Mouse (Mus musculus) ZHBTc4 (cell line): ENCODE measurements around the gene Nuak1.
"Not testable (repeated sequence)": the region's sequence is repeated elsewhere in the genome, so short reads cannot be mapped to it uniquely, and the experiment has no call there.

Experiments
- DNase-seq: peaks from one replicate; pipeline ENCODE4 v3.0.0-alpha.2; 2011; ENCODE audit warnings: low read depth, low spot score

Nuak1 gene

GRCm38 (mm10) chr10:84440541-84441433 is at the start of gene Nuak1:
Nuak1 (minus strand) TSS chr10:84440597.
- DNase-seq = peak; percentile 79

DNA sequence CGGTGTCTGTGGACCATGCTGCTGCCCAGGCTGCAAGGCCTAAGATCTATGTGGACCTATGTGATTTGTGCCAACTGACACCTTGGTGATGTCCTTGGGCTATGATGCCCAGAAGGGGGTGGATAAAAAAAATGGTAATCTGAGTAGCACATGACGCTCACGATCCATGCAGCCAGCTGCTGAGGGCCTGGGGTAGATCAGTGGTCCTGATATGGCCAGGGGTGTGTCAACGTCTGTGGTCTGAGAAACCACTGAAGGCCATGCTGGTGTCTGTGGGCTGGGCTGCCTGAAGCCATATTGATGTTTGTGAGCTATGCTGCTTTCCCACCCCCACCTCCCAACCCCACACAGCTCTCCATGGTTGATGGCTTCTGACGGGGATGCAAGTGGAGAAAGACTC is 49.7 kb upstream of the Nuak1 start:
- DNase-seq = no peak

GRCm38 (mm10) chr10:84488315-84488714 is 47.9 kb upstream of the Nuak1 start:
- DNase-seq = peak; percentile 84

DNA sequence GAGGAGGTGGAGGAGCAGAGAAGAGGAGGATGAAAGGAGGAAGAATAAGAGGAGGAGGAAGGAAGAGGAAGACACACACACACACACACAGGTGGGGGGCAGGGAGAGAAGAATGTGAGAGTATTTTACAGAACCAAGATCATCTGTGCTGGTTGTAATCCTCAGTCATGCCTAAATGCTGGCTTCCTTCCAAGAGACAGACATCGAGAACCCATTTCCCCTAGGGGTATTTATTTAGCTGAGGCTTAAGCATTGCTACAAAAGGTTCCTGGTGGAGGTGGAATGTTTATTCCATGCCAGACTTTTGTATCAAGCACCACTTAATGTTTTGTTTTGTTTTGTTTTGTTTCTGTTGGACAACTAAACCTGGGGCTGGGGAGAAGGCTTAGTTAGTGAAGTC is 44.3 kb upstream of the Nuak1 start:
- DNase-seq = peak; percentile 21

GRCm38 (mm10) chr10:84483553-84483952 is 43.2 kb upstream of the Nuak1 start:
- no peak for DNase-seq

DNA sequence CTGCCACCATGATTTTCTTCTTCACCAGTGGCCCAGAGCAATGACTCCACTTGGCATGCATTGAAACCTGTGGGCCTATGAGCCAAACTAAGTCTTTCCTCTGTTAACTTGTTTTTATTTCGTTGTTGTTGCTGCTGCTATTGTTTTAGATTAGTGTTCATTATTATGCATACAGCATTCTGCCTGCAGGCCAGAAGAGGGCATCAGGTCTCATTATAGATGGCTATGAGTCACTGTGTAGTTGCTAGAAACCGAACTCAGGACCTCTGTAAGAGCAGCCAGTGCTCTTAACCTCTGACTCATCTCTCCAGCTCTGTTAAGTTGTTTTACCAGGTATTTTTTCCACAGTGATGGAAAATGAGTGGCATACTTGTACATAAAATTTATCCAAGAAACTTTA is 42.7 kb upstream of the Nuak1 start:
- DNase-seq = no peak

GRCm38 (mm10) chr10:84482418-84482817 is 42.0 kb upstream of the Nuak1 start:
- DNase-seq = not testable (repeated sequence)

- DNase-seq = no peak
Measured at GRCm38 (mm10) chr10:84481327-84481671, 40.9 kb upstream of the Nuak1 start.

DNA sequence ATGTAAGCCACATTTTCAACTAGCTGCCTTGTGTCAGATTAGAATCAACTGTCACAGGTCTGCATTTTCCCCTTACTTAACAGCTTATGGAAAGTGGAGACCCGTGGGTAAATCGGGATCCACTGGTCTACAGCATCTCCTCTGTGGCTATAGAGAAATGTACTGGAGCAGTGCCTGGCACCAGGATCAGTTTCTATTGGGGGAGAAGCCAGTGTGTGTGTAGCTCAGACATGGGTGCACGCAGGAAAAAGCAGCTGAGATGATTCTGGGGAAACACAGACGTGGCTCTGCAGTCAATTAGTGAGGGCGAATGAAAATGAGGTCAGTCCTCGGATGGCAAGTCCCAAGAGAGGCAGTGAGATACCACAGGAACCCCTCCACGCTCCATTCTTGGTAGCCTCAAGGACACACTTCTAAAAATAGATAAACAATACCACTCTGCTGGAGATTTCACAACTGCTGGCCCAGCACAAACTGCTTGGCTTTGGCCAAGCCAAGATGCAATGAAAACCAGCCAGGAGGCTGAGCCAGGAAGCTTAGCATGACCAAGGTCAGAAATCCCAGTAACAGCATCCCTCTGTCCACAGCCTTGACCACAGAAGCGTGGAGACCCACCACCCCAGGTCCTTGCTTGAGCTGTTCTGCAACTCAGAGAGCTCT is 40.4 kb upstream of the Nuak1 start:
- DNase-seq = no peak

GRCm38 (mm10) chr10:84480146-84480545 is 39.7 kb upstream of the Nuak1 start:
- no peak for DNase-seq

- no peak for DNase-seq
Measured at GRCm38 (mm10) chr10:84477613-84478076, 37.2 kb upstream of the Nuak1 start.

DNA sequence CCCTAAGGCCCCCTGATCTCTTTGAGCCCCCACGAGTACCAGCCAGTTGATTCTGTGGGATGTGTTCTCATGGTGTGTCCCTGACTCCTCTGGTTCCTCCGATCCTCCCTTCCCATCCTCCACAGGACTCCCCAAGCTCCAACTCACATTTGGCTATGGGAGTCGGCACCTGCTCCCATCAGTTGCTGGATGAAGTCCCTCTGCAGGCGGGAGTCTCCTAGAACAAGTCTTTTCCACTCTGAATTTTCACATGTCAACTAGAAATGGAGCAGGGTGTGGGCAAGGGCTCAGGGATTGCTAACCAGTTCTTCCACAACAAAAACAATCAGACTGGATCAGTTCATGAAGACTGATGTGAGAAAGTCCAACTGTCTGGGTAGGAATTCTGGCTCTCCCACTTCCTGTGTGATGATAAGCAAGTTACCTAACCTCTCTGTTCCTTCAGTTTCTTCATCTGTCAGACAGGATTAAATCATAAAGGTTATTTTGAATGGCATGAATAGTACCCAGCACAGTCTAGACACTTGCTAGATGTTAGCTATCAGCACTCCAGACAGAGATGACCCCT is 36.7 kb upstream of the Nuak1 start:
- DNase-seq = no peak

- DNase-seq = no peak
Measured at GRCm38 (mm10) chr10:84467555-84468164, 27.3 kb upstream of the Nuak1 start.

- no peak for DNase-seq
Measured at GRCm38 (mm10) chr10:84465511-84465910, 25.1 kb upstream of the Nuak1 start.

GRCm38 (mm10) chr10:84460420-84461101 is 20.2 kb upstream of the Nuak1 start:
- DNase-seq = no peak

GRCm38 (mm10) chr10:84458094-84458493 is 17.7 kb upstream of the Nuak1 start:
- DNase-seq = peak; percentile 55

DNA sequence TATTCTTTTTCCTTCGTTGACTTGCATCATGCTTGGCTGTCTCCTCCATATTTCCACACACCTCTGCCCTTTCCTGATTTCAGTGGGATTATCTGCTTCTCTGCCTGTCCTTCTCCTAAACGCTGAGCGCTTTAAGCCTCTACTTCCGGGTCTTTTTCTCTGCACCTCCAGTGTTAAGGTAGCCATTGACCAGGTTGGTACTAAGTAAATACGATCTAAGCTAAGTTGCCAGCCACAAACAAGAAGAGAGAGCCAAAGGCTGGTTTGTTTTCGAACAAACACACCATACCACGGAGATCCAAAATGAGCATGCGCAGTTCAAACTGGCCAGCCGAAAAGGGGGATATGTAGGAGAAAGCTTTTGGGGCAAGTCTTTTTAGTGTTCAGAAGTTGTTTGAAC is 17.1 kb upstream of the Nuak1 start:
- no peak for DNase-seq

GRCm38 (mm10) chr10:84456632-84457320 is 16.4 kb upstream of the Nuak1 start:
- no peak for DNase-seq

- peak; percentile 45 for DNase-seq
Measured at GRCm38 (mm10) chr10:84451883-84452282, 11.5 kb upstream of the Nuak1 start.

- peak; percentile 86 for DNase-seq
Measured at GRCm38 (mm10) chr10:84450654-84451053, 10.3 kb upstream of the Nuak1 start.

- DNase-seq = no peak
Measured at GRCm38 (mm10) chr10:84449733-84450132, 9.3 kb upstream of the Nuak1 start.
